Mouse (Mus musculus): ENCODE data around the gene Tmem192. TPM values are rescaled to one million over a fixed set of nuclear protein-coding genes. Genes with fewer than 3 reads are reported as not detected.

Gene Tmem192
- 24.4 and 28.3 TPM in 2 replicates for polyA plus RNA-seq (2015; fragmentation: Nextera tagmentation; extraction: Ambion mirVana)

DNA sequence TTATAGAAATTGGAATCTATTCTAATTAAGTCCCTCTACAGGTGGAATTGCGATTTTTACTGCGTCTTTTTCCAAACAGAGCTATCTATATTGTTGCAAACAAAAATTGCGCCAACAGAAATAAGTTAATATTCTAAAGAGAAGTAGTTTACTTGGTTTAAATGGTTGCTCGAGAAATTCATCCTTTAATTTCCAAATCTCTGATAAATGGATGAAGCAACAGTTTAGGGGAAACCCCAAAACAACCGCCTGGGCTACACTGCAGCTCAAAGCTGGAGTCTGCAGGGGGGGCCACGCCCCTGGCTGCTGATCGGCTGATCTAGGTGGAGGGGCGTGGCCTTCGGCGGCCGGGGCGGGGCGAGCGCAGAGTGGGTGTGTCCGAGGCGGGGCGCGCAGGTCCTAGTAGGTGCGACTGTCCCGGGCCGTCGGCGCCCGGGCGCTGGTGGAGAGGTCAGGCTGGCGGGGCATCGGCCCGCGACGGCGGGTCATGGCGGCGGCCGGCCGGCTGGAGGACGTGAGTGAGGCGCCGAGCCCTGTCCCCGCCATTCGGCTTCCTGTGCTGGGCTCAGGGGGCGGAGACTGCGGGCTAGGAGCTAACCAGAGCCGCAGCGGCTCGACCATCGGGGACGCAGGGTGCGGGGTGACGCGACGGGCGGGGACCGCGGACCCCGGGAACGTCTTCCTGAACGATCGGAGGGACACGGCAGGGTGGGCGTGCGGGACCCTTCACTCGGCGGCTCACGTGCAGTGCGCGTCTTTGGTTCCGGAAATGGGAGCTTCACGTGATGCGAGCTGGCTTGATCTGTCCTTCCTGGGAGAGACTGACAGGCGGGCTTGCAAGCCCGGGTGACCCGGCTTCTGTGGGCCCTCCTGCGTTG is at the start of gene Tmem192:
TSS of gene Tmem192 (plus strand) at position 366 of the 878 bp plus-strand sequence.
- Histone ChIP-seq H3K4me3 (peak within 1 kb of the TSS; percentile 75), H3K9me3 (no peaks in the 10 kb centered on the region), H3K27me3 (0 out of 2 replicates have a peak, but pooled peaks cover 8% of the 10 kb centered on the region), H3K9ac (peak within 1 kb of the TSS; percentile 70), H3K4me2 (peak within 1 kb of the TSS; percentile 51), H3K36me3 (no peaks in the 10 kb centered on the region), H3K27ac (peak within 1 kb of the TSS; percentile 81), H3K4me1 (replicated peaks) (peaks cover 15% of the 10 kb centered on the region)
- 2% methylated on average over 62 of the region's 73 CpGs for WGBS
- peak; percentile 95 for ATAC-seq (ENCODE audit: low FRiP score)

DNA sequence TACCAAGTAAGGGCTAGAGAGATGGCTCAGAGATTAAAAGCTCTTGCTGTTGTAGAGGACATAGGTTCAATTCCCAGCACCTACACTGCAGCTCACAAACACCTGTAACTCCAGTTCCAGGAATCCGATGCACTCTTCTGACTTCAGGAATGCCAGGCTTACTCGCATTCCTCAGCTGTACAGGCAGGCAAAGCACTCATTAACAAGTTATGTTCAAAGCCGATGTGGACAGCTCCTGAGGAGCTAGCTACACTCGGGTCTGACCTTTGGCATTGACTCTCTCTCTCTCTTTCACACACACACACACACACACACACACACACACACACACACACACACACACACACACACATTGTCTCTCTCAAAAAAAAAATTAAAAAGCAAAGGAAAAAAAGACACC is 48.3 kb upstream of the Tmem192 start:
- no peak overlapping the region for H3K4me3 ChIP-seq
- WGBS, result 41% methylated on average over 4 of the region's 4 CpGs
- no peak overlapping the region for H3K27ac ChIP-seq

DNA sequence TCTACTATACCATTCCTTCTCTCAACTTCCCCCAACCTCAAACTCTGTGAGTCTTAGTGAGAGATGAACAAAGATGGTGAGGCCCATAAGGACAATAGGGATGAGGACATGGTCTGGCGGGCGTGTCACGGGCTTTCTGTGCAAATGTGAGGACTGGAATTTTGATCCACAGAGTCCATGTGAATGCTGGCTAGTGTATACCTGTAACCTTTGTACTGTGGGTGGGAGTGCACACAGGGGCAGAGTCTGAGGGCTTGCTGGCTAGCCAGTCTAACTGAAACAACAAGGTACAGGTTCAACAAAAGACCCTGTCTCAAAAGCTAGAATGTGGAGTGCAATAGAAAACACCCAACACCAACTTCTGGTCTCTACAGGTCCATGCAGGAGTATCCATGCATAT is 46.3 kb upstream of the Tmem192 start:
- H3K4me2 ChIP-seq, result no peak overlapping the region
- H3K27me3 ChIP-seq, result no peaks in the 10 kb centered on the region
- no peaks in the 10 kb centered on the region for H3K4me1 ChIP-seq (replicated peaks)
- no peak overlapping the region for H3K9ac ChIP-seq
- WGBS, result 90% methylated on average over 3 of the region's 3 CpGs
- no peak overlapping the region for H3K27ac ChIP-seq
- no peak overlapping the region for H3K4me3 ChIP-seq
- H3K36me3 ChIP-seq, result no peaks in the 10 kb centered on the region
- no peaks in the 10 kb centered on the region for H3K9me3 ChIP-seq
- ATAC-seq (ENCODE audit: low FRiP score), result no peak

More for the DNA sequence above, 48.3 kb upstream of the Tmem192 start:
- Histone ChIP-seq H3K9ac (no peak overlapping the region), H3K9me3 (no peaks in the 10 kb centered on the region), H3K27me3 (no peaks in the 10 kb centered on the region), H3K4me1 (replicated peaks) (no peaks in the 10 kb centered on the region), H3K36me3 (no peaks in the 10 kb centered on the region), H3K4me2 (no peak overlapping the region)
- ATAC-seq (ENCODE audit: low FRiP score), result no peak

DNA sequence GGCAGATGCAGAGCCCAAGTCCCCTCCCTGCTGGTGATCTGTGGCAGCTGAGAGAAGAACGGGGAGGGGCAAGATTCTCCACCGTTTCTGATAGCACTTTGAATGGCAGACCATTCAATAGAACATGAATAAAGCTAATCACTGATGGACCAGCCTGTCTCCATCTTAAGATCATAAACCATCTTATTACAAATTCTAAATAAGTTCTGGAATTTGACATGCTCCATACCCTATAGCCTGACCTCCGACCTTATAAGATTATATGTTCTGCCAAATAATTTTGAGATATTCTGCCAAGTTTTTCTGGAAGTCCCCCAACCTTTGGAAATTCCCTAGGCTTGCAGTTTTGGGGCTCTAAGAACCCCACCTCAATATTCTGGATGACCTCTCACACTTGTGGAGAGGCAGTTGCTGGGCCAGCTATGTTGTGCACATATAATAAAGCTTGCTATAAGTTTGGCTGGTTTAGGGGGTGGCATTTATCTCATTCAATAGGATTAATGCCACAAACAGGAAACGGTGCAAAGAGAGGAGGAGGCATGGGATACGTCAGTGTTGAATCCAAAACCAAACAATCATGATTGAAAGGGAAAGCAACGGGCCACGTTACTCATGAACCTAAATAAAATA is 45.3 kb upstream of the Tmem192 start:
- 50% methylated on average over 7 of the region's 7 CpGs for WGBS
- Histone ChIP-seq H3K9me3 (no peaks in the 10 kb centered on the region), H3K27me3 (no peaks in the 10 kb centered on the region), H3K4me1 (replicated peaks) (no peaks in the 10 kb centered on the region), H3K9ac (no peak overlapping the region), H3K27ac (no peak overlapping the region), H3K4me3 (no peak overlapping the region), H3K36me3 (no peaks in the 10 kb centered on the region), H3K4me2 (no peak overlapping the region)
- no peak for ATAC-seq (ENCODE audit: low FRiP score)

DNA sequence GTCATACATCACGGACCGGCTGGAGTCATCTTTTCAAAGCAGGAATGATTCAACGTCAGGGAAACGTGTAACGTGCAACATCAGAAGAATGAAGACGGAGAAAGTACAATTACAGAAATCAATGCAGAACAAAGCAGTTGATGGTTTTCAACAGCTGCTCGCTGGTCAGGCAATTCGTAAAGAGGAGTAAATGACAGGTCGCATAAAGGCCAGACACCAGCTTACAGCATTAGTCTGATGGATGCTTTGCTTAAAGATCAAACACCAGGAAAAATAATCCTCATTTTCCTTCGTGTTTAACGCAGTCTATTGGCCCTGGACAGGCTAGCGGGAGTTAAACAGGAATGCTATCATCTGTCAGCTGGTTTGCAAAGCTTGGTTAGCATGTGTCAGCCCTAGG is 44.8 kb upstream of the Tmem192 start:
- Histone ChIP-seq H3K27me3 (no peaks in the 10 kb centered on the region), H3K36me3 (no peaks in the 10 kb centered on the region), H3K4me3 (no peak overlapping the region), H3K27ac (no peak overlapping the region), H3K9me3 (no peaks in the 10 kb centered on the region), H3K9ac (no peak overlapping the region), H3K4me1 (replicated peaks) (no peaks in the 10 kb centered on the region), H3K4me2 (no peak overlapping the region)
- ATAC-seq (ENCODE audit: low FRiP score), result no peak
- WGBS, result 56% methylated on average over 12 of the region's 12 CpGs

DNA sequence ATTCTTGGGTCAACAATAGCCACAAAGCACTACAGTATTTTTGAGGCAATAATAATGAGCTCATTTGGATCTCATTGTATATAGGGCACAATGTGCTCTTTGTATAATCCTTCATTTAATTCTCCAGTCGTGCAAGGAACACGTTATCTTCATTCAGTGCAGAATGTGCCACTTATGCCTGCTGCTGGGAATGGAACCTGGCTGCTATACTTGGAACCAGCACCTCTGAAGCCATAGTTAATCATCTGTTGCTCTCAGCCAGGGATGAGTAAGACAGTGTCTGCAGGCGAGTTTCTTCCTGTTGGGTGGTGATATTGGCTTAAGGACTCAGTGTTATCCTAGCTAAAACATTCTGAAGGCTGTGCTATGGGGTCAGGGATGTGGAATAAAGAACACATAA is 43.2 kb upstream of the Tmem192 start:
- H3K27ac ChIP-seq, result no peak overlapping the region
- no peak overlapping the region for H3K9ac ChIP-seq
- no peak for ATAC-seq (ENCODE audit: low FRiP score)
- no peaks in the 10 kb centered on the region for H3K9me3 ChIP-seq
- no peak overlapping the region for H3K4me3 ChIP-seq
- no peaks in the 10 kb centered on the region for H3K27me3 ChIP-seq
- H3K4me2 ChIP-seq, result no peak overlapping the region
- H3K4me1 ChIP-seq (replicated peaks), result no peaks in the 10 kb centered on the region
- 60% methylated on average over 3 of the region's 3 CpGs for WGBS
- no peaks in the 10 kb centered on the region for H3K36me3 ChIP-seq

DNA sequence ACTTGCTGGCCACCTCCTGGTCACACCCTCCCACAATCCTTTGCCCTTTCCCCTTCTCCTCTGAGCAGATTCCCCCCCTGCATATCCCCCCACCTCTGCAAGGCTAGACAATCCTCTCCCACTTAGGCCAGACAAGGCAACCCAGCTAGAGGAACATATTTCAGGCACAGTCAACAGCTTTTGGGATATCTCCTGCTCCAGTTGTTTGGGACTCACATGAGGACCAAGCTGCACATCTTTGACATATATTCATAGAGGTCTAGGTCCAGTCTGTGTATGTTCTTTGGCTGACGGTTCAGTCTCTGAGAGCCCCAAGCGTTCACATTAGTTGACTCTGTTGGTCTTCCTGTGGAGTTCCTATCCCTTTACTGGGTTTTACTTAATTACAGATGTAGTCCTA is 37.0 kb upstream of the Tmem192 start:
- Histone ChIP-seq H3K9ac (no peak overlapping the region), H3K27ac (no peak overlapping the region), H3K4me3 (no peak overlapping the region), H3K27me3 (no peaks in the 10 kb centered on the region), H3K9me3 (no peaks in the 10 kb centered on the region), H3K4me2 (no peak overlapping the region), H3K36me3 (no peaks in the 10 kb centered on the region), H3K4me1 (replicated peaks) (no peaks in the 10 kb centered on the region)
- WGBS, result 97% methylated on average over 2 of the region's 2 CpGs
- ATAC-seq (ENCODE audit: low FRiP score), result no peak

DNA sequence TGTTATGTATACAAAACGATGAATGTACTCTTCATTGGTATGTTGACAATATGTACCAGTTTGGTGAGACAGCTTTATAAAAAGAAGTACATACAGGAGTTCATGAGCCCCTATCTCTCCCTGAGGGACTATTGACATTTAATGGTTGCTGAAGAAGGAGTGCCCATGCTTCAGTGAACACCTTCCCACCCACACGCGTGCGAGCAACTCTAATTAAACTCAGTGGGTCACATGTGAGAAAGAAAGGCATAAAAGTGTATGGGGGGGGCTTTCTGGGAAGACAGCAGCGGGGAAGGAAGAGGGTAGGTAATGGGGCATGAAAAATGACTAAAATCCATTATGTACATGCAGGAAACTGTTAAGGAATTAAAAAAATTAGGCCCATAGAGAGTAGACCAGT is 30.2 kb upstream of the Tmem192 start:
- 56% methylated on average over 5 of the region's 5 CpGs for WGBS
- no peak overlapping the region for H3K27ac ChIP-seq
- no peak overlapping the region for H3K4me3 ChIP-seq
- 0 out of 2 replicates have a peak, but pooled peaks cover 13% of the 10 kb centered on the region for H3K4me1 ChIP-seq (replicated peaks)
- no peaks in the 10 kb centered on the region for H3K9me3 ChIP-seq
- H3K9ac ChIP-seq, result no peak overlapping the region
- H3K27me3 ChIP-seq, result no peaks in the 10 kb centered on the region
- H3K4me2 ChIP-seq, result no peak overlapping the region
- H3K36me3 ChIP-seq, result no peaks in the 10 kb centered on the region
- peak; percentile 48 for ATAC-seq (ENCODE audit: low FRiP score)

DNA sequence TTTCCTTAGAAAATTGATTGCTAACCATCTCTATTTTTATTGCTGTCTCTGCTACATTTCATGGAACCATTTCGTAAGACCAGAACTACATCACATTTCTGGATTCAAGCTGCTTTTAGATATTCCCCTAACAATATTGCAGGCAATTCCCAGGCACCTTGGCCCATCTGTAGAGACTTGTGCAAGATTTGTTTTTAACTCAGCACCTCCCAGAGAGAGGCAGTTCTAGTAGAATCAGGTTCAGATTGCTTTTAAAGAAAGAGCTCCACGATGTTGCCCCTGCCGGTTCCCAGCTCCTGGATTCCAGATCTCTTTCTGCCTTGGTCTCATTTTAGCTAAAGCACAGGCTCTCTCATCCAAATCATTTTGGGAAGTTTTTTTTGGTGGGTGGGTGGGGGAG is 23.7 kb upstream of the Tmem192 start:
- H3K4me2 ChIP-seq, result no peak overlapping the region
- H3K4me1 ChIP-seq (replicated peaks), result peaks cover 9% of the 10 kb centered on the region; the same call in 1 of the 2 replicates
- no peaks in the 10 kb centered on the region for H3K9me3 ChIP-seq
- no peaks in the 10 kb centered on the region for H3K27me3 ChIP-seq
- H3K27ac ChIP-seq, result no peak overlapping the region
- no peak overlapping the region for H3K9ac ChIP-seq
- no peak for ATAC-seq (ENCODE audit: low FRiP score)
- H3K4me3 ChIP-seq, result no peak overlapping the region
- WGBS, result 80% methylated on average over 3 of the region's 3 CpGs
- H3K36me3 ChIP-seq, result no peaks in the 10 kb centered on the region

DNA sequence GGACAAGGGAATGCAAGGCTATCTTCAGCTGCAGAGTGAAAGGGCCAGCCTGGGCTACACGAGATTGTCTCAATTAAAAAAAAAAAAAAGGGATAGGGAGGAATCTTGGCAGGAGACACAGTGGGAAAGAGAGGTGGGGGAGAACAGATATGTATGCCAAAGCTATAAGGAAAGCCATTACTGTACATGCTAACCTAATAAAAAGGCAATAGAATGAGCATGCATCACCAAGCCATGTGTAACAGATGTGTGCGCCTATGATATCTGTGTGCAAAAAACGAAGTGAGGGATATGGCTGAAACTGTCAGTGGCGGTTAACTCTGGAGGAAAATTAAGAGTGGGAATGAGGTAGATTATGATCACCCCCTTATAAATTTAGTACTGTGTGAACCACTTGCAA is 21.2 kb upstream of the Tmem192 start:
- no peak overlapping the region for H3K4me3 ChIP-seq
- no peak overlapping the region for H3K9ac ChIP-seq
- H3K4me2 ChIP-seq, result no peak overlapping the region
- H3K4me1 ChIP-seq (replicated peaks), result peaks cover 9% of the 10 kb centered on the region; the same call in 1 of the 2 replicates
- H3K36me3 ChIP-seq, result no peaks in the 10 kb centered on the region
- WGBS, result 80% methylated on average over 4 of the region's 4 CpGs
- no peak for ATAC-seq (ENCODE audit: low FRiP score)
- no peaks in the 10 kb centered on the region for H3K9me3 ChIP-seq
- no peak overlapping the region for H3K27ac ChIP-seq
- no peaks in the 10 kb centered on the region for H3K27me3 ChIP-seq

DNA sequence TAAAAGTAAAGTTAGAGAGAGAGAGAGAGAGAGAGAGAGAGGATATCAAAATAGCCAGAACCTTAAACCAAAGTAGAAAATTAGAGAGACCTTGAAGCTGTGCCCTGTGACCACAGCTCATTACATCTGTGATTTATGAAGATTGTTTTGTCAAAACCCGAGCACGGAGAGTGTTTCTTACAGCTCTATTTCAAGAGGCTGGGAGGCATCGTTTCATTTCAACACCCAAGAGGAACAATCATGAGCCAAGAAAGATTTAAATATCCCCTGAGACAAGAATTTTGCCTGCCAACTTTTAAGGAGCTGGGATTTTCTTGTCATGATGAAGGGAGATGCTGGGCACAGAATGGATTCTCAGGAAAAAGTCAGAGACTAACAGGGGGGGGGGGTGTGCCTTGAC is 20.6 kb upstream of the Tmem192 start:
- Histone ChIP-seq H3K9ac (no peak overlapping the region), H3K4me1 (replicated peaks) (peaks cover 6% of the 10 kb centered on the region; the same call in 1 of the 2 replicates), H3K36me3 (no peaks in the 10 kb centered on the region), H3K9me3 (no peaks in the 10 kb centered on the region), H3K4me3 (no peak overlapping the region), H3K27ac (no peak overlapping the region), H3K4me2 (no peak overlapping the region), H3K27me3 (no peaks in the 10 kb centered on the region)
- 56% methylated on average over 3 of the region's 3 CpGs for WGBS
- ATAC-seq (ENCODE audit: low FRiP score), result no peak

DNA sequence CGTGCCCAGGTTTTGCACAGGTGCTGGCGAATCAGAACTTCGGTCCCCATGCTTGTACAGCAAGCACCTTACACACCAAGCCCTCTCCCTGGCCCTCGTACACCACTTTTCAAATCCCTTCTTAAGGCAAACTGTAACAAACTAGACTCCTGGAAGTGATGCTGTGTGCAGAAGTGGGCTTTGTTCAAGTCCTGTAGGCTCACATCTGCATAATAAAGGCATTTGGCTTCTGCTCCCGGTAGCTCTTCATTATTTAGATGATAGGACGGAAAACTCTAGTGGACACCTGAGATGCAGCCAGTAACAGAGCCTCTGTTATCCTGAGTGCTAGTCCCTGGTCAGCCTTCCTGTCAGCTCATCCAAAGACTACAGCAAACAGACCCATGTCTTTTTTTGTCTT is 18.0 kb upstream of the Tmem192 start:
- 80% methylated on average over 6 of the region's 6 CpGs for WGBS
- no peak overlapping the region for H3K4me2 ChIP-seq
- H3K27me3 ChIP-seq, result no peaks in the 10 kb centered on the region
- H3K9me3 ChIP-seq, result no peaks in the 10 kb centered on the region
- H3K4me3 ChIP-seq, result no peak overlapping the region
- H3K27ac ChIP-seq, result no peak overlapping the region
- H3K9ac ChIP-seq, result no peak overlapping the region
- no peak for ATAC-seq (ENCODE audit: low FRiP score)
- no peaks in the 10 kb centered on the region for H3K36me3 ChIP-seq
- H3K4me1 ChIP-seq (replicated peaks), result no peaks in the 10 kb centered on the region; the same call in 1 of the 2 replicates

Measured in hindbrain, embryonic 13.5 days (tissue).